ENCODE assay signal across 11 mouse cellular contexts in the genomic region with DNA sequence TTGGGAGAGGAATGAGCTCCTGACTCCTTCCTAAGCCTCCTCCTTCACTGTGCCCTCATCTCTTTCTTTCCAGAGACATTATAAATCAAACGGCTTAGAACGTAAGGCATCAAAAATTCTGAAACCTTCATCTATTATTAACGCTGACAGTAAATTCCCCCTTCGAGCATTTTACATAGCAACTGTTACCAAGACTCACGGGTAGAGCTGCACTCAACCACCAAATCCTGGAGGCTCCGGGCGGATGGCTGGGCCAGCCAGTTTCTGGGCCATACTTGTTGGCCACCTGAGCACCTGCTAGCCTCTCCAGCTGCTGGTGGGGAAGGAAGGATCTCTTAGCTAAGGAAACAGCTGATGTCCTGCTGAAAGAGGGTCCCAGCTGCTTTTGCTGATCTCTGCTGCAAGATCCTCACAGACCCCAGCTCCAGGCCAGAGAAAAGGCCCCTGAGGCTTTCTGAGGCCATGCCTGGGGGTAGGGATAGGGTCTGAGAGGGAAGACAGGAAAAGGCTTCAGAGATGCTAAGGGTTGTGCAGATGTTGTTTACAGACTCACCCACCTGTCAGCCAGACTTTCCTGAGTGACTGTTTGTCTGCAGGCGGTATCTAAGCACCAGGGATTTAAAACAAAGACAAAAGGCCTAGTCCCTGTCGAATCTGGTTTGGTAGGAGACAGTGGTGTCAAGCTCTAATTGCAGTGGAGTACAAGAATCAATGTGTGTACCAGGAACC. TPM values are rescaled to one million over a fixed set of nuclear protein-coding genes. Genes with fewer than 3 reads are reported as not detected.
DNase-seq lines count a peak whose midpoint lies in the region; ATAC-seq lines count a peak whose summit lies in the region.
"Had no signal": no experiment of that assay in that cellular context is flagged by ENCODE, and none has a peak within 500 bp of the region (broad histone marks: within the 10 kb centered on the region; RNA-seq: fewer than 3 reads in every experiment).

No protein-coding gene starts in this region.

- no peaks in the 10 kb centered on the region for H3K9me3 ChIP-seq in limb, embryonic 13.5 days
- H3K9me3 ChIP-seq in limb, embryonic 10.5 days (replicated peaks) = no peaks in the 10 kb centered on the region
- no peaks in the 10 kb centered on the region for H3K9me3 ChIP-seq in forebrain, embryonic 15.5 days
- no peaks in the 10 kb centered on the region for H3K9me3 ChIP-seq in midbrain, embryonic 15.5 days

- H3K4me1 ChIP-seq in limb, embryonic 13.5 days = peaks cover 64% of the 10 kb centered on the region
- peaks cover 55% of the 10 kb centered on the region for H3K4me1 ChIP-seq in limb, embryonic 10.5 days
- peaks cover 63% of the 10 kb centered on the region for H3K4me1 ChIP-seq in forebrain, embryonic 15.5 days
- peaks cover 65% of the 10 kb centered on the region for H3K4me1 ChIP-seq in midbrain, embryonic 15.5 days

- H3K4me2 ChIP-seq in limb, embryonic 13.5 days (replicated peaks) = no peak overlapping the region
- no peak overlapping the region for H3K4me2 ChIP-seq in forebrain, embryonic 15.5 days (replicated peaks)
- H3K4me2 ChIP-seq in midbrain, embryonic 15.5 days = peak overlapping the region; percentile 17; the same call in 1 of the 2 replicates

- H3K36me3 ChIP-seq in limb, embryonic 13.5 days = peaks cover 31% of the 10 kb centered on the region
- H3K36me3 ChIP-seq in limb, embryonic 10.5 days = peaks cover 80% of the 10 kb centered on the region
- H3K36me3 ChIP-seq in forebrain, embryonic 15.5 days = no peaks in the 10 kb centered on the region
- H3K36me3 ChIP-seq in midbrain, embryonic 15.5 days (replicated peaks) = no peaks in the 10 kb centered on the region

- no peak overlapping the region for H3K4me3 ChIP-seq in limb, embryonic 13.5 days
- H3K4me3 ChIP-seq in limb, embryonic 10.5 days = no peak overlapping the region
- H3K4me3 ChIP-seq in forebrain, embryonic 15.5 days = no peak overlapping the region
- no peak overlapping the region for H3K4me3 ChIP-seq in midbrain, embryonic 15.5 days

- no peak overlapping the region; the same call in 1 of the 2 replicates for H3K9ac ChIP-seq in limb, embryonic 13.5 days
- H3K9ac ChIP-seq in forebrain, embryonic 15.5 days (replicated peaks) = no peak overlapping the region; the same call in 1 of the 2 replicates
- H3K9ac ChIP-seq in midbrain, embryonic 15.5 days = peak overlapping the region; percentile 3; the same call in 1 of the 2 replicates

- no peaks in the 10 kb centered on the region for H3K27me3 ChIP-seq in limb, embryonic 13.5 days
- H3K27me3 ChIP-seq in limb, embryonic 10.5 days (ENCODE audit: low read depth, poor library complexity, severe bottlenecking) = no peaks in the 10 kb centered on the region
- no peaks in the 10 kb centered on the region for H3K27me3 ChIP-seq in forebrain, embryonic 15.5 days
- H3K27me3 ChIP-seq in midbrain, embryonic 15.5 days (replicated peaks) = no peaks in the 10 kb centered on the region

- H3K27ac ChIP-seq in limb, embryonic 13.5 days = 0 out of 2 replicates have a peak overlapping the region, but pooled peaks have one; percentile 15
- H3K27ac ChIP-seq in limb, embryonic 10.5 days = no peak overlapping the region
- H3K27ac ChIP-seq in forebrain, embryonic 15.5 days (replicated peaks) = peak overlapping the region; percentile 65
- H3K27ac ChIP-seq in midbrain, embryonic 15.5 days = peak overlapping the region; percentile 76
- H3K27ac ChIP-seq: kidney, postnatal 0 days had no signal

- 67% methylated on average over 9 of the region's 9 CpGs for WGBS in limb, embryonic 13.5 days
- WGBS in limb, embryonic 10.5 days = 78% methylated on average over 9 of the region's 9 CpGs
- 45% methylated on average over 9 of the region's 9 CpGs for WGBS in forebrain, embryonic 15.5 days
- WGBS in midbrain, embryonic 15.5 days = 21% methylated on average over 9 of the region's 9 CpGs

- no peak for ATAC-seq in limb, embryonic 13.5 days (ENCODE audit: low FRiP score, low read depth)
- ATAC-seq in forebrain, embryonic 15.5 days (replicated peaks) = no peak
- no peak; the same call in 1 of the 2 replicates for ATAC-seq in midbrain, embryonic 15.5 days (replicated peaks)

- DNase-seq in limb, embryonic 10.5 days (ENCODE audit: low spot score) = no peak
- peak; percentile 53 for DNase-seq in thymus, postnatal 4 days
- no peak for DNase-seq in yolk sac, embryonic 10.5 days (ENCODE audit: low spot score)
- no peak for DNase-seq in spleen, postnatal 4 days (ENCODE audit: low spot score in 2 of 2)
- DNase-seq in cerebellum, postnatal 4 days (ENCODE audit: low spot score in 2 of 2) = no peak
- DNase-seq: cerebellum, adult 11-12 months; liver had no signal

RNA-seq across cellular contexts. Expression of a gene that starts 56.5 kb away (rescaled TPM):
- polyA plus RNA-seq in limb, embryonic 13.5 days (2015; fragmentation: Nextera tagmentation; extraction: Ambion mirVana) = 27.3 and 29.6 TPM in 2 replicates
- polyA plus RNA-seq in limb, embryonic 10.5 days (2016; fragmentation: Nextera tagmentation; extraction: Ambion mirVana) = 34.3 and 37.3 TPM in 2 replicates
- polyA plus RNA-seq in forebrain, embryonic 15.5 days (2015; fragmentation: Nextera tagmentation; extraction: Ambion mirVana) = 31.9 and 34.2 TPM in 2 replicates
- 34.2 and 34.7 TPM in 2 replicates for polyA plus RNA-seq in midbrain, embryonic 15.5 days (2015; fragmentation: Nextera tagmentation; extraction: Ambion mirVana)
